Mouse (Mus musculus): ENCODE results near the gene Hist1h2bc. TPM values are rescaled to one million over a fixed set of nuclear protein-coding genes. Genes with fewer than 3 reads are reported as not detected.
A peak's percentile ranks its signal among the peaks of the same experiment; 100 is the strongest.
"Not testable (repeated sequence)": the region's sequence is repeated elsewhere in the genome, so short reads cannot be mapped to it uniquely, and the experiment has no call there.

The Hist1h2bc gene
- polyA plus RNA-seq, 1 experiment from 2014 or later, result 22.2 TPM

DNA sequence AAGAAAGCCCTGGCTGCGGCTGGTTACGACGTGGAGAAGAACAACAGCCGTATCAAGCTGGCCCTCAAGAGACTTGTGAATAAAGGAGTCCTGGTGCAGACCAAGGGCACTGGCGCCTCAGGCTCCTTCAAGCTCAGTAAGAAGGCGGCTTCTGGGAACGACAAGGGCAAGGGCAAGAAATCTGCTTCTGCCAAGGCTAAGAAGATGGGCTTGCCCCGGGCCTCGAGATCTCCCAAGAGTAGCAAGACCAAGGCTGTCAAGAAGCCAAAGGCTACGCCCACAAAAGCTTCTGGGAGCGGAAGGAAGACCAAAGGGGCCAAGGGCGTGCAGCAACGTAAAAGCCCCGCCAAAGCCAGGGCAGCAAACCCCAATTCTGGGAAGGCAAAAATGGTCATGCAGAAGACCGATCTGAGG, 12.1 kb downstream of the Hist1h2bc start:
- DNase-seq (ENCODE audit: low spot score), result no peak
- H3K36me3 ChIP-seq (ENCODE audit: control insufficient read depth, insufficient read depth, low read length), result no peaks in the 10 kb centered on the region
- 54% methylated on average over 15 of the region's 15 CpGs for WGBS
- H3K27ac ChIP-seq (ENCODE audit: low read depth, low read length), result peak overlapping the region; percentile 17; the same call in 1 of the 2 replicates
- H3K4me2 ChIP-seq (ENCODE audit: low read depth), result no peak overlapping the region
- H3K9ac ChIP-seq (ENCODE audit: low read length), result no peak overlapping the region
- H3K4me3 ChIP-seq (ENCODE audit: low read depth, low read length), result no peak overlapping the region
- no peaks in the 10 kb centered on the region for H3K27me3 ChIP-seq (ENCODE audit: control insufficient read depth, insufficient read depth, low read length)
- H3K9me3 ChIP-seq (ENCODE audit: control insufficient read depth, low read length), result no peaks in the 10 kb centered on the region
- H3K4me1 ChIP-seq (ENCODE audit: control insufficient read depth, insufficient read depth, low read length), result 0 out of 2 replicates have a peak, but pooled peaks cover 3% of the 10 kb centered on the region
- no peak for ATAC-seq (ENCODE audit: insufficient read depth, low FRiP score, low TSS enrichment)

DNA sequence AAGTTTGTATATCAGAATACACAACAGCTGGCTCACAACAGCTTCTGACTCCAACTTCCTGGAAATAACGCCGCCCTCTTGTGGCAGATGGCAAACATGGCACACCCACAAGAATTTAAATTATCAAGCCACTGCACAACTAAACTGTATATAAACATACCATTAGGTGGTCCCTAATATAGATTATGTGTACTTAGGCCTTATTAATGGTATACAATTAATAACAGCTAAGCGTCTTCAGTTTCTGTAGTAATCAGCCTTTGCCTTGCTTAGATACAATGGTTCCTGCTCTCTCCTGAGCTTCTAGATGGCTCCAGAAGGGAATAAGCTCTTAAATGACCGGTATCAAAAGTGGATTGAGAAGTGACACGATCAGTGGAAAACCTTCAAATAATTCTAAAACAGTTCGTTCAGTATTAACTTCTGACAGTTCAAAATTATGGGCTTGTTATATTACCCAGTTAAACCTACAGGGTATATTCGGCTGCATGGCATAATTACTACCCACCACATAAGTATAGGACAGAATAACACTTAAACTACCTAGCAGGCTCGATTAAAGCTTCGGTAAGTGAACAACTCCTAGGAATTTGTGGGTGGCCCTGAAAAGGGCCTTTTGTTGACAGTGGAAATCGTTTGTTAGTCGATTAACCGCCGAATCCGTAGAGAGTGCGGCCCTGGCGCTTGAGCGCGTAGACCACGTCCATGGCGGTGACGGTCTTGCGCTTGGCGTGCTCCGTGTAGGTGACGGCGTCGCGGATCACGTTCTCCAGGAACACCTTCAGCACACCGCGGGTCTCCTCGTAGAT, 13.7 kb downstream of the Hist1h2bc start:
- ATAC-seq (ENCODE audit: insufficient read depth, low FRiP score, low TSS enrichment) (peak; percentile 79), DNase-seq (ENCODE audit: low spot score) (peak; percentile 73)
- Histone ChIP-seq H3K36me3 (ENCODE audit: control insufficient read depth, insufficient read depth, low read length) (no peaks in the 10 kb centered on the region), H3K4me3 (ENCODE audit: low read depth, low read length) (peak overlapping the region; percentile 40), H3K9me3 (ENCODE audit: control insufficient read depth, low read length) (no peaks in the 10 kb centered on the region), H3K4me1 (ENCODE audit: control insufficient read depth, insufficient read depth, low read length) (0 out of 2 replicates have a peak, but pooled peaks cover 3% of the 10 kb centered on the region), H3K27ac (ENCODE audit: low read depth, low read length) (peak overlapping the region; percentile 77), H3K27me3 (ENCODE audit: control insufficient read depth, insufficient read depth, low read length) (no peaks in the 10 kb centered on the region), H3K4me2 (ENCODE audit: low read depth) (peak overlapping the region; percentile 51), H3K9ac (ENCODE audit: low read length) (peak overlapping the region; percentile 54)
- under 1% methylated on average over 20 of the region's 32 CpGs for WGBS

DNA sequence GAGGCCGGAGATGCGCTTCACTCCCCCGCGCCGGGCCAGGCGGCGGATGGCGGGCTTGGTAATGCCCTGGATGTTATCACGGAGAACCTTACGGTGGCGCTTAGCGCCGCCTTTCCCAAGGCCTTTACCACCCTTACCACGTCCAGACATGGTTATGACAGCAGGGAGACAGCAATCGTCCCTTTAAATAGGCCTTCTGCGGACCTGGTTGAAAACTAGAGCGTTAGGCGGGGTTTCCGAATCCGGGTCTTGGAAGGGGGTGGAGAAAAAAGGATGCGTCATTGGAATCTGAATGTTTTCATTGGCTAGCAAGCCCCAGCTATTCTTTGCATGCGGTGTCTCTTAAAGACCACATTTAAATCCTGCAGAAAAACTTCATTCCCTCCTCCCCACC, 14.3 kb downstream of the Hist1h2bc start, which contains the start of gene Hist1h4c:
Gene Hist1h4c, minus strand, starts transcription at position 155 of the 394 bp plus-strand sequence.
- ATAC-seq (ENCODE audit: insufficient read depth, low FRiP score, low TSS enrichment), result peak; percentile 95

DNA sequence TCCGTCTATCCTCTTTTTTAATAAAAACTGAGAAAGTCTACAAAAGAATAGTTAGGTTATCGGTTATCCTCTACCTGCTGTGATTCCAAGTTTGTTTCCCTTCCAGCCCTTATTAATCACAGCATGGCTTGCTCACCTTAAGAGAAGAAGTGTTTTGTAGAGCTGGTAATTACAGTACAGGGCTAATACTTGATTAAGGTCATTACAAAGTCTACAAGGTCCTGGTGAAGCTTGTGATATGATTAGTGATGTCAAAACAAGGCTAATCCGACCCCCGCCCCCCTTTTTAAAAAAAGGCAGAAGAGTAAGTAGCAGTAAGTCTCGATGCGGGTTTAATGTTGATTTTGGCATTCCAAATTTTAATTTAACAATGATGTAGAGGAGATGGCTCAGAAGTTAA, 15.0 kb downstream of the Hist1h2bc start:
- WGBS, result 76% methylated on average over 6 of the region's 6 CpGs
- Histone ChIP-seq H3K27me3 (ENCODE audit: control insufficient read depth, insufficient read depth, low read length) (no peaks in the 10 kb centered on the region), H3K36me3 (ENCODE audit: control insufficient read depth, insufficient read depth, low read length) (no peaks in the 10 kb centered on the region), H3K4me1 (ENCODE audit: control insufficient read depth, insufficient read depth, low read length) (0 out of 2 replicates have a peak, but pooled peaks cover 3% of the 10 kb centered on the region), H3K4me3 (ENCODE audit: low read depth, low read length) (no peak overlapping the region), H3K9ac (ENCODE audit: low read length) (no peak overlapping the region), H3K4me2 (ENCODE audit: low read depth) (peak overlapping the region; percentile 31; the same call in 1 of the 2 replicates), H3K27ac (ENCODE audit: low read depth, low read length) (peak overlapping the region; percentile 77; the same call in 1 of the 2 replicates), H3K9me3 (ENCODE audit: control insufficient read depth, low read length) (no peaks in the 10 kb centered on the region)
- ATAC-seq (ENCODE audit: insufficient read depth, low FRiP score, low TSS enrichment), result no peak
- no peak for DNase-seq (ENCODE audit: low spot score)

More for the DNA sequence above, 14.3 kb downstream of the Hist1h2bc start, which contains the start of gene Hist1h4c:
- H3K27ac ChIP-seq (ENCODE audit: low read depth, low read length), result peak within 1 kb of the TSS; percentile 77
- H3K9me3 ChIP-seq (ENCODE audit: control insufficient read depth, low read length), result no peaks in the 10 kb centered on the region
- H3K4me2 ChIP-seq (ENCODE audit: low read depth), result peak within 1 kb of the TSS; percentile 51
- no peaks in the 10 kb centered on the region for H3K36me3 ChIP-seq (ENCODE audit: control insufficient read depth, insufficient read depth, low read length)
- H3K9ac ChIP-seq (ENCODE audit: low read length), result peak within 1 kb of the TSS; percentile 54
- 0% methylated on average over 20 of the region's 22 CpGs for WGBS
- H3K4me3 ChIP-seq (ENCODE audit: low read depth, low read length), result peak within 1 kb of the TSS; percentile 40
- DNase-seq (ENCODE audit: low spot score), result peak; percentile 98
- no peaks in the 10 kb centered on the region for H3K27me3 ChIP-seq (ENCODE audit: control insufficient read depth, insufficient read depth, low read length)
- H3K4me1 ChIP-seq (ENCODE audit: control insufficient read depth, insufficient read depth, low read length), result 0 out of 2 replicates have a peak, but pooled peaks cover 3% of the 10 kb centered on the region

DNA sequence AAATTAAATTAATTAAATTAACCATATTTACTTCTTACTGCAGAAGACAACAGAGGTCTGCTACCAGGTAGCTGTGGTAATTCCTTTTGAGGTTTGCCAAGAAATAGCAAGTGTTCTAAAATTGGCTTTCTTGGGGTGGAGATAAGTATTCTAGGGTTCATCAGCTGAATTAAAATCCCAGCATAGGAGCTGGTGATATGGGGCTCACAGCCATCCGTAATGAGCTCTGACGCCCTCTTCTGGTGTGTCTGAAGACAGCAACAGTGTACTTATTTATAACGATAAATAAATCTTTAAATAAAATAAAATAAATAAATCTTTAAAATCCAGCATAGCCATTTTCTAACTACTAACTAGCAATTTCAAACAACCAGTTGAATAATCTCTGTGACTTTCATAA, 15.8 kb downstream of the Hist1h2bc start:
- no peak overlapping the region for H3K4me2 ChIP-seq (ENCODE audit: low read depth)
- ATAC-seq (ENCODE audit: insufficient read depth, low FRiP score, low TSS enrichment) (no peak), DNase-seq (ENCODE audit: low spot score) (no peak)
- no peaks in the 10 kb centered on the region for H3K9me3 ChIP-seq (ENCODE audit: control insufficient read depth, low read length)
- no peak overlapping the region for H3K27ac ChIP-seq (ENCODE audit: low read depth, low read length)
- no peak overlapping the region for H3K4me3 ChIP-seq (ENCODE audit: low read depth, low read length)
- H3K9ac ChIP-seq (ENCODE audit: low read length), result no peak overlapping the region
- WGBS, result 69% methylated on average over 3 of the region's 3 CpGs
- H3K36me3 ChIP-seq (ENCODE audit: control insufficient read depth, insufficient read depth, low read length), result no peaks in the 10 kb centered on the region
- no peaks in the 10 kb centered on the region for H3K27me3 ChIP-seq (ENCODE audit: control insufficient read depth, insufficient read depth, low read length)
- H3K4me1 ChIP-seq (ENCODE audit: control insufficient read depth, insufficient read depth, low read length), result 0 out of 2 replicates have a peak, but pooled peaks cover 3% of the 10 kb centered on the region

DNA sequence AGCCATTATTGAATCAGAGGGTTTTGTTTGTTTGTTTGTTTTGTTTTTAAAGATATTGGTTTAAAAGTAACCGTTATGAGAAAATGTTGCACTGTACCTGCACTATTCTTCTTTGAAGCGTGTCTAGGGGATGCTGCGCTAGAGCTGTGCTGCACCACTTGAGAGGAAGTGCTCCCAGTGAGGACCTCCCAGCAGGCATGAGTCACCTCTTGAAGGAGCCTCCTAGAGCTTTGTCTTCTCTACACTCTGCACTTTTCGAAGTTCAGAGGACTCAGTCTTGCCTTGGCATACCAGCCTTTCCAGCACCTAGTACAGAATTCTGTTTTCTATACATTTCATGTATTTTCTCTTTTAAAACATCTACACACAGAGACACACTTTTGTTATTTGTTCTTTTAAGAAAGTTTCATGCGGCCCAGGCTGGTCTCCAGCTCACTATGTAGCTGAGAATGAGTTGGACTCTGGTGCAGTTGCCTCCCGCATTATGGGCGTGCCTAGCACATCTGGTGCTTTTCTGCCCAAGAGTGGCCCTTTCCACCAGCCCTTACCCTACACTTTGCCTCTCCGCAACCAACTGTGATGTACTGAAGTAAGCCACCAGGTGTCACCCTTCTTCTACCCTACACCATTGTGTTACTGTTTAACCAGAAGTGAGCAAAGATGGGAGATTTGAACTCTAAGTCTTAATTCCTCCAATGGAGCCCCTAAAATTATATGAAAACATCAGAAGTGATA, 17.0 kb downstream of the Hist1h2bc start:
- no peaks in the 10 kb centered on the region for H3K27me3 ChIP-seq (ENCODE audit: control insufficient read depth, insufficient read depth, low read length)
- 36% methylated on average over 8 of the region's 8 CpGs for WGBS
- no peak overlapping the region for H3K4me2 ChIP-seq (ENCODE audit: low read depth)
- no peak overlapping the region for H3K27ac ChIP-seq (ENCODE audit: low read depth, low read length)
- H3K4me3 ChIP-seq (ENCODE audit: low read depth, low read length), result no peak overlapping the region
- no peaks in the 10 kb centered on the region for H3K9me3 ChIP-seq (ENCODE audit: control insufficient read depth, low read length)
- 0 out of 2 replicates have a peak, but pooled peaks cover 3% of the 10 kb centered on the region for H3K4me1 ChIP-seq (ENCODE audit: control insufficient read depth, insufficient read depth, low read length)
- no peaks in the 10 kb centered on the region for H3K36me3 ChIP-seq (ENCODE audit: control insufficient read depth, insufficient read depth, low read length)
- DNase-seq (ENCODE audit: low spot score) (peak; percentile 71), ATAC-seq (ENCODE audit: insufficient read depth, low FRiP score, low TSS enrichment) (peak; percentile 43; the same call in 1 of the 2 replicates)
- no peak overlapping the region for H3K9ac ChIP-seq (ENCODE audit: low read length)

DNA sequence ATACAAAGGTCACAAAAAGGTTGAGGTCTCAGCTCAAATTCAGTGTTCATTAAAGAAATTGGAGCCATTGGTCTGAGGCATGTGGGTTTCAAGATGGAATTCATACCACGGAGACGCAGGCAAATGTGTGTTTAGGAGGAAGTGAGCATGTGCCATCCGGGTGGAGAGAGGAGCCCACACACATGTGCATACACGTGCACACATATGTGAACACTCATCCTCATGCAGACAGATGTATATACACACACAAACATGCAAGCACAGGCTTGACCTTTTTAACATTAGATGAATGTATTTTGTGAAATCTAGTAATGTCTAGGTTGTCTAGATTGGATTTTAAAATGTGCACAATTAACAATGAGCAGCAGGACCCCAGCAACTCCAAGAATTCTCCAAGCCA, 18.2 kb downstream of the Hist1h2bc start:
- Histone ChIP-seq H3K36me3 (ENCODE audit: control insufficient read depth, insufficient read depth, low read length) (no peaks in the 10 kb centered on the region), H3K4me1 (ENCODE audit: control insufficient read depth, insufficient read depth, low read length) (0 out of 2 replicates have a peak, but pooled peaks cover 3% of the 10 kb centered on the region), H3K27me3 (ENCODE audit: control insufficient read depth, insufficient read depth, low read length) (no peaks in the 10 kb centered on the region), H3K4me3 (ENCODE audit: low read depth, low read length) (no peak overlapping the region), H3K4me2 (ENCODE audit: low read depth) (no peak overlapping the region), H3K9ac (ENCODE audit: low read length) (no peak overlapping the region), H3K27ac (ENCODE audit: low read depth, low read length) (no peak overlapping the region), H3K9me3 (ENCODE audit: control insufficient read depth, low read length) (no peaks in the 10 kb centered on the region)
- no peak for DNase-seq (ENCODE audit: low spot score)
- WGBS, result 86% methylated on average over 4 of the region's 4 CpGs
- ATAC-seq (ENCODE audit: insufficient read depth, low FRiP score, low TSS enrichment), result no peak

DNA sequence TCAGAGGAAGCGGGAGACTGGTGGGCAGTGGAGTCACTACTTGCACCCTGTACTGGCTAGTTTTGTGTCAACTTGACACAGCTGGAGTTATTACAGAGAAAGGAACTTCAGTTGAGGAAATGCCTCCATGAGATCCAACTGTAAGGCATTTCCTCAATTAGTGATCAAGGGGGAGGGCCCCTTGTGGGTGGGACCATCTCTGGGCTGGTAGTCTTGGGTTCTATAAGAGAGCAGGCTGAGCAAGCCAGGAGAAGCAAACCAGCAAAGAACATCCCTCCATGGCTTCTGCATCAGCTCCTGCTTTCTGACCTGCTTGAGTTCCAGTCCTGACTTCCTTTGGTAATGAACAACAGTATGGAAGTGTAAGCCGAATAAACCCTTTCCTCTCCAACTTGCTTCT, 18.8 kb downstream of the Hist1h2bc start:
- H3K4me2 ChIP-seq (ENCODE audit: low read depth); ATAC-seq (ENCODE audit: insufficient read depth, low FRiP score, low TSS enrichment); H3K9me3 ChIP-seq (ENCODE audit: control insufficient read depth, low read length); H3K27ac ChIP-seq (ENCODE audit: low read depth, low read length); H3K36me3 ChIP-seq (ENCODE audit: control insufficient read depth, insufficient read depth, low read length); H3K27me3 ChIP-seq (ENCODE audit: control insufficient read depth, insufficient read depth, low read length); H3K4me1 ChIP-seq (ENCODE audit: control insufficient read depth, insufficient read depth, low read length); H3K9ac ChIP-seq (ENCODE audit: low read length); H3K4me3 ChIP-seq (ENCODE audit: low read depth, low read length); DNase-seq (ENCODE audit: low spot score): not testable (repeated sequence)
- WGBS, result 89% methylated on average over 2 of the region's 2 CpGs

All from neural tube, embryonic 11.5 days (tissue).